Mouse (Mus musculus) lung, embryonic 15.5 days (tissue): ENCODE results near the gene Coro1c. TPM values are rescaled to one million over a fixed set of nuclear protein-coding genes. Genes with fewer than 3 reads are reported as not detected.

Experiments used
- ATAC-seq: fragments of 200-750 bp; cut with Nextera tagmentation; 2 replicates; pipeline ENCODE4 v1.8.0; 2017; ENCODE audit warnings: moderate number of reproducible peaks, borderline replicate concordance; ENCODE audit not compliant: low FRiP score, low TSS enrichment; ENCODE audit errors: extremely low read depth
- H3K27ac ChIP-seq: fragments of 300-500 bp; sonication (generic); 2 replicates; pipeline ENCODE4 v1.5.1; 2015; ENCODE audit warnings: moderate library complexity, mild to moderate bottlenecking, inconsistent platforms
- H3K27me3 ChIP-seq: fragments of 300-500 bp; sonication (generic); 2 replicates; pipeline ENCODE4 v1.6.1; 2015; ENCODE audit warnings: inconsistent platforms
- H3K36me3 ChIP-seq: fragments of 300-500 bp; sonication (generic); 2 replicates; pipeline ENCODE4 v1.6.1; 2015; ENCODE audit warnings: inconsistent platforms
- H3K4me1 ChIP-seq: fragments of 300-500 bp; sonication (generic); 2 replicates; pipeline ENCODE4 v1.6.1; 2015; ENCODE audit warnings: inconsistent platforms
- H3K4me2 ChIP-seq: fragments of 300-500 bp; sonication (generic); 2 replicates; pipeline ENCODE4 v1.6.1; 2015; ENCODE audit warnings: inconsistent platforms, mild to moderate bottlenecking, moderate library complexity
- H3K4me3 ChIP-seq: fragments of 300-500 bp; sonication (generic); 2 replicates; pipeline ENCODE4 v1.5.1; 2015; ENCODE audit warnings: mild to moderate bottlenecking, inconsistent platforms
- H3K9ac ChIP-seq: fragments of 300-500 bp; sonication (generic); 2 replicates; pipeline ENCODE4 v1.6.1; 2015; ENCODE audit warnings: inconsistent platforms
- H3K9me3 ChIP-seq: fragments of 300-500 bp; sonication (generic); 2 replicates; pipeline ENCODE4 v1.6.1; 2016; ENCODE audit warnings: inconsistent platforms
- WGBS: fragments of 180-500 bp; shearing (Covaris S2); methylation state at CpG from one replicate; pipeline ENCODE4 v1.1.7; 2015; 5-methylcytosine and 5-hydroxymethylcytosine counted together
- polyA plus RNA-seq: library from polyadenylated mRNA; unstranded; fragments of >200 nt; fragmentation: Nextera tagmentation; extraction: Ambion mirVana; gene quantifications from 2 replicates; pipeline ENCODE4 v1.2.1, GENCODE M21; 2015

Coro1c gene
- polyA plus RNA-seq, 1 experiment from 2014 or later: 144 TPM

DNA sequence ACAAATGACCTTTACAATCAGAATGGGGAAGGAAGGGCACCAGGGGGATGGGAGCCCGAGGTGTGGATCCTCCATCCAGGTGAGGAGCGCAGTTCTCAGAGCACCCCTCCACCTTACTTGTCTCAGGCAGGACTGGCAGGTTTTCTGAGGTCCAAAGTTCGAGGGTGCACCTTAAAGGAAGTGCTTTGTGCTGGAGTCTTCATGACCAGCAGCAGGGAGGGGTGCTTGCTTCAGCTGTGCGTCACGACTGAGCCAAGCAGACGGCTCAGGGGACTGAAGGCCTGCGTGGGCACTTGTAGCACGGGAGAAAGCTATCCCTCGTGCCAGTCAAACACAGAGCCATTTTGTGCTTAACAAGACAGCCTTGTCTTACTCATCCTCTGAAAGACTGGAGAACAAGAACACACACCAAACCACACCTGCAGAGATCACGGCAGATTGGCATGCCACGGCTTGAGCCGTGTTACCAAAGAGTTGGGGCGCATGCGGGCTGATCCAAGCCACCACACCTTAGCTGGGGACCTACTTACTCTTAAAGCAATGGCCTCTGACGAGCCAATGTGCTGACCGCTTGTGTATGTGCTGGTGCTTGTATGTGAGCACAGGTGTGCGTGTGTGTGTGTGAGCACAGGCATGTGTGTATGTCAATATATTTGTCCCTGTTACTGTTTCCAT, 29.5 kb downstream of the Coro1c start:
- Histone ChIP-seq H3K9me3 (no peaks in the 10 kb centered on the region), H3K4me2 (no peak overlapping the region), H3K4me1 (peaks cover 31% of the 10 kb centered on the region), H3K4me3 (no peak overlapping the region), H3K27me3 (no peaks in the 10 kb centered on the region), H3K9ac (no peak overlapping the region), H3K36me3 (peaks cover 45% of the 10 kb centered on the region), H3K27ac (no peak overlapping the region)
- ATAC-seq: no peak
- 90% methylated on average over 17 of the region's 17 CpGs for WGBS

DNA sequence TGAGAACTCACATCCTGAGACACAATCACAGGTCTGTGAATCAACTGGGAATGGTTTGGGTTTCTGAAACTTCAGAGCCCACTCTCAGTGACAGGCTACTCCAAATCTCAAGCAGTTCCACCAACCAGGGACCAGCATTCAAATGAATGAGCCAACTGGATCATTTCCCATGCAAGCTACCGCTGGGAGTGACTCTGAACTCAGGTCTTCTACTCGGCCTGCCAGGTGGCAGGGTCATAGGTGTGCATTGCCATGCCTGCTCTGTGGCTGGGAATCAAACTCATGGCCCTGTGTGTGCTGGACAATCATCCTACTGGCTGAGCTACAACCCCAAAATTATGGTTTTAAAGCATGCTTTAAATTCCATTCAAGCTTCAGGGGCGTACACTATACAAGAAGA, 31.0 kb downstream of the Coro1c start:
- Histone ChIP-seq H3K36me3 (peaks cover 45% of the 10 kb centered on the region), H3K4me1 (peaks cover 32% of the 10 kb centered on the region), H3K27ac (no peak overlapping the region), H3K4me3 (no peak overlapping the region), H3K9me3 (no peaks in the 10 kb centered on the region), H3K27me3 (no peaks in the 10 kb centered on the region), H3K4me2 (no peak overlapping the region), H3K9ac (no peak overlapping the region)
- 45% methylated on average over 3 of the region's 3 CpGs for WGBS
- no peak for ATAC-seq

DNA sequence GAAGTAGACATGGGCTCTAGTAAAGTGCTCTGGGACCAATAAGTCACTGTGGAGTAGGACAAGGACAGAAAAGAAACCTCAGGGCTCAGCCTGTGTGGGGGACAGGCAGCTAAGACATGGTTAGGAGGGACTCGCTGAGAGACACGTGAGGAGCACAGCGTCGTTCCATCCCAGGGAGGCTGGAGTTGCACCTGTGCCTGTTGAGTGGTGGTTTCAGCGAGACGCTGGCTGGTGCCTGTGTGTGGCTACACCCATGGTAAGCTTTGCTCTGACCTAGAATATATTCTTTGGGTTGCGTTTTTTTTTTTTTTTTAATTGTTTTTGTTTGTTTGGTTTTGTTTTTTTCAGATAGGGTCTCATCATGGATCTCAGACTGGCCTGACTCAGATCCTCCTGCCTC, 32.4 kb downstream of the Coro1c start:
- peaks cover 36% of the 10 kb centered on the region for H3K36me3 ChIP-seq
- no peak for ATAC-seq
- H3K4me2 ChIP-seq: no peak overlapping the region
- H3K4me1 ChIP-seq: peaks cover 39% of the 10 kb centered on the region
- no peak overlapping the region for H3K9ac ChIP-seq
- no peaks in the 10 kb centered on the region for H3K27me3 ChIP-seq
- 89% methylated on average over 7 of the region's 7 CpGs for WGBS
- no peak overlapping the region for H3K27ac ChIP-seq
- H3K4me3 ChIP-seq: no peak overlapping the region
- no peaks in the 10 kb centered on the region for H3K9me3 ChIP-seq

DNA sequence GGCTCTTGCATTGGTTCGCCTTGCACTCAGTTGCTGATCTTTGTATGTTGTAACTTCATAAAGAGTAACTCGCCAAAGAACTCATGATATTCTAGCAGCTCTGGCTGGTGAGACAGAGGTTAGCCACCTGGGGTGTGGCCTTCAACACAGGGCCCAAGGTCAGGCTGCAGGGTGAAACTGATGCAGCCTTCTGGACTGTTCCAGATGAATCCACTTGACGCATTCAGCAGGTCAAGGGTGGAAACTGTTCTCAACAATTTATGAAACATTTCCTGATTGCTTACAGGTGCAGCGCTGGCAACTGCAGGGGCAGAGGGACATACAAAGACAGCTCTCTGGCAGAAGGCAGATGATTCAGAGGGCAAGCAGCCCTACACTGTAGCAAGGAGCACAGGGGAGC, 32.9 kb downstream of the Coro1c start:
- Histone ChIP-seq H3K27me3 (no peaks in the 10 kb centered on the region), H3K4me1 (peaks cover 44% of the 10 kb centered on the region), H3K9ac (no peak overlapping the region), H3K4me2 (no peak overlapping the region), H3K27ac (no peak overlapping the region), H3K4me3 (no peak overlapping the region), H3K9me3 (no peaks in the 10 kb centered on the region), H3K36me3 (peaks cover 30% of the 10 kb centered on the region)
- 82% methylated on average over 4 of the region's 4 CpGs for WGBS
- ATAC-seq: no peak

DNA sequence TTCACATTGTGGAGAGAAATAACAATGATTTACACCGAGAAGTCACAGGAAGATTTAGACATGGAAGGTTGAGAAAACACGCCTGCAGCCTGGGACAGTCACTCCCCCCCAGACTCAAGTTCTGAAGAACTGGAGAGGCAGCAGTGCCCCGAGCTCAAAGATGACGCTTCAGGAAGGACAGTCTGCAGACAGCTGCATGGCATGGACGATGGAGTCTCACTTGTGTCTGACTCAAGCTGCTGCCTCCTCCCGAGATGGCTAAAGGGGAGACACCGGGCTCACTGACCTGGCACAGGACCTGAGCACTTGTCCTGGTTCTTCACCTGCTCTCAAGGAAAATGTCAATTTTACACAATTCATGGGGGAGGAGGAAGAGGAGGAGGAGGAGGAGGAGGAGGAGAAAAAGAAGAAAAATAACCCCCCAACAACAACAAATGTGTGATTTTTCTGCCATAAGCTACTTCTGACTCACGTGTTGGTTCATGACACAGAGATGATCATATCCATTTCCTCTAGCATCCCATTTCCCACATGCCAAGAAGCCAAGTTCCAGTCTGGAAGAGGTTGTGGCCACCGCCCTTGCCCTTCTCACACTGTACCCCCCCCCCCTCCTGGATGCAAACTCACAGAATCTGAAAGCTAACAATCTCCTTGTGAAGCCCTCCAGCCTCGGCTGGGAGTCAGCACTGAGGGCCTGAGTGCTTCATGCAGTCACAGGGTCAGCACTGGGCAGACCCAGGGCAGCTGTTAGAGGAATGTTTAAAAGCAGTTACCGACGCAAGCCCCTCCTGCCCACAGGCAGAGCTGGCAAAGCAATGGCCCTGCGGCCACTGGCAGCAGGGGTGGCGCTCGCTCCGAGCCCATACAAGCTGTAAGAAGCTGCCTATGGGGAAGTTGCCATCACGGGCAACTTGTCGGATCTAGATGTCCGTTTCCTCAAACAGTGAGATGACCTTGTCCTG, 34.2 kb downstream of the Coro1c start:
- no peak for ATAC-seq
- peaks cover 57% of the 10 kb centered on the region for H3K4me1 ChIP-seq
- H3K27ac ChIP-seq: peak overlapping the region; percentile 88
- 50% methylated on average over 19 of the region's 19 CpGs for WGBS
- H3K9me3 ChIP-seq: no peaks in the 10 kb centered on the region
- H3K4me3 ChIP-seq: no peak overlapping the region
- H3K9ac ChIP-seq: 0 out of 2 replicates have a peak overlapping the region, but pooled peaks have one; percentile 10
- peaks cover 17% of the 10 kb centered on the region; the same call in 1 of the 2 replicates for H3K36me3 ChIP-seq
- no peaks in the 10 kb centered on the region for H3K27me3 ChIP-seq
- peak overlapping the region; percentile 36 for H3K4me2 ChIP-seq

DNA sequence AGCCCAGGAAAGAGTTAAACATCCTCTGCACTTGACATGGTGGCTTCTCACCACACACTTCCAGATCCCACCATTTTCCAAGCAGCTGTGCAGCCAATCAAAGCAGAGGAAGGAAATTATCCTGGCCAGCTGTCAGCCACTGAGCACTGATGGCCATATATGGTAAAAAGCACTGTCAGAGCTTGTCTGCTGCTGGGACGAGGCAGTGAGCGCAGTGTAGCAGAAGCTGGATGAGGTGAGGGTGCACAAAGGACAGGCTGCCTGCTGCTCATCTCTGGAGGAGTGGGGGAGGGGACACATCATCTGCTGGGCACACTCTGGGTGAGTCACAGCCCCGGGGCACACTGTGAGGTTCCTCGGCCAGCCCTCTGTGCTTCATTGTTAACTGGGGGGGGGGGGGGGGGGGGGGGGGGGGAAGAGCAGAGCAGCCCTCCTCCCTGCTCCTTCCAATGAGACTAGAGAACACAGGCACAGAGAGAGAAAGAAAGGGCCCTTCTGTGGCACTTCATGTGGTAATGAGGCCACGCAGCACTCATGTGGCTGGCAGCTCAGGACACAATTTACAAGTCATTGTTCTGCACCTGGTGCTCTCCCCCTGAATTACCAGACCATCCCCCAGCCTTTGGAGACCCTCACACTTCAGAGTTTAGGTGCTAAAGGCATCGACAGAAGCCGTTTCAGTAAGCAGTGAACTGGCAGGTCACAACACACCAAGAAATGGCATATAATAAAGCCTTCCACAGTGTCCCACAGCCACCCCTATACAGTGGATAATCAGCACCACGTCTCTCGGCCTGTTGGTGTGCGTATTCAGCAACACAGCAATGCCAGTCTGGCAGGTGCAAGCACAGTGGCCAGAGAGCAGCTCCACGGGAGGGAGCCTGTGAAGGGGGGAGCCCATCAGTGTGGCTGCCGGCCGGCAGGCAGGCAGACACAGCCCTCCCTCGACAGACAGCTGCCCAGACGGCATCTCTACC, 35.3 kb downstream of the Coro1c start:
- Histone ChIP-seq H3K9ac (0 out of 2 replicates have a peak overlapping the region, but pooled peaks have one; percentile 10), H3K36me3 (peaks cover 15% of the 10 kb centered on the region; the same call in 1 of the 2 replicates), H3K27me3 (no peaks in the 10 kb centered on the region), H3K4me1 (peaks cover 68% of the 10 kb centered on the region), H3K27ac (peak overlapping the region; percentile 88), H3K9me3 (no peaks in the 10 kb centered on the region), H3K4me3 (no peak overlapping the region), H3K4me2 (peak overlapping the region; percentile 36)
- WGBS: 13% methylated on average over 14 of the region's 15 CpGs
- peak; percentile 91 for ATAC-seq

DNA sequence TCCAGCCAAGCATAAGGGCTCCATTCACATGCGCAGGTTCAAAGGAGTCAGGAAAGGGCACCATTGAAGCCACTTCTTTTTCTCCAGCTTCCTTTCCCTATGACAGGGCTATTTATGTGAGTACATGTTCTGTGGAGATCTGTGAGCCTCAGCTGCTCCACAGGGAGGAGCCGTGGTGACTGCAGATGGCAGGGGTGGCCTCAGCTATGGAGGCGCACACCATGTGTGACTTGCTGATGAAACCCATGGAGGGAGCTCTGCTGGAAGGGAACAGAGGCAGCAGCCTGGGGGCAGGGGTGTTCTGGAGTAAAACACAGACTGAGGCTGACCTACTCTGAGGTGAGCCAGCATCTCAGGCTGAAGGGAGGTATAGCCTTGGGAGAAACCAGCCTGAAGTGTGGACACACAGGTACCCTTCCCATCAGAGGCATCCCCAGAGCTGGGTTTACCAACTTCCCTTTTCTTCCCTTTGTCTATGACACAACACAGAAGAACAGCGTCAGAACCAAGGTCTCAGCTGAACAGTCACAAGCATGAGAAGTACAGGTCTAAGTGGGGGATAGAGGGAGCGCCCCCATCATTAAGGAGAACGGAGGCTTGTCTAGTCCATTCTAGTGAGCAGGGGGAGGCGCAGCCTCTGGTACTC, 36.5 kb downstream of the Coro1c start:
- H3K4me1 ChIP-seq: peaks cover 72% of the 10 kb centered on the region
- WGBS: 70% methylated on average over 7 of the region's 7 CpGs
- peak overlapping the region; percentile 88 for H3K27ac ChIP-seq
- no peaks in the 10 kb centered on the region for H3K9me3 ChIP-seq
- no peaks in the 10 kb centered on the region for H3K27me3 ChIP-seq
- H3K36me3 ChIP-seq: peaks cover 15% of the 10 kb centered on the region; the same call in 1 of the 2 replicates
- ATAC-seq: no peak
- no peak overlapping the region for H3K4me2 ChIP-seq
- no peak overlapping the region for H3K9ac ChIP-seq
- H3K4me3 ChIP-seq: no peak overlapping the region

DNA sequence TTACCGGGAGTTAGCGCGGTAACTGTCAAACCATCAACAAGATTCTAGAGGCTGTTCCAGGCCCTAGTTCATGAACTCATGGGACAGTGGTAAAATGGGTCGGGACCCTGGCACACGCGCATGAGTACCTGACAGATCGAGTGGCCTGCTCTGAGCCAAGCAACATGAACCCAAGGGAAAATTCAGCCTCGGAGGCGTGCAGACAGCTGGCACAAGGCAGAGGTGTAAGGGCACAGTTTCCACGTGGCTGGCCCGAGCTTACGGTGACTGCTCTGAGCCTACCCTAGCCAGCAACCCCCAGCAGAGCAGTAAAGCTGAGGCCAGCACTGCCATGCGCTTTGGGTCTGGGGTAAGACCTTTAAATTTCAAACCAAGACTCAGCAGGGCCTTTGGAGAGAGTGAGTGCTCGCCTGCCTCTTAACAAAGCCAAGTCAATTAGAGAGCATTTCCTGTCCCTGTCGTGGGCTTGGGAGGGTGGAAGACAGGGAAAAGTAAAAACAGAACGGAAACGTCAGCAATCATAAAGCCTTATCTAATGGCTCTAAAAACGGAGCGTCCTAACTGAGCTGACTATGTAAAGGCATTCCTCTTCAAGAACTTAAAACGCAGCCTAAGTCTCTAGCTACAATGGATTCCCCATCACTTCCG, 38.0 kb downstream of the Coro1c start:
- peak overlapping the region; percentile 7; the same call in 1 of the 2 replicates for H3K4me2 ChIP-seq
- 0 out of 2 replicates have a peak overlapping the region, but pooled peaks have one; percentile 22 for H3K9ac ChIP-seq
- no peaks in the 10 kb centered on the region for H3K27me3 ChIP-seq
- H3K9me3 ChIP-seq: no peaks in the 10 kb centered on the region
- H3K4me3 ChIP-seq: no peak overlapping the region
- WGBS: 41% methylated on average over 21 of the region's 21 CpGs
- H3K27ac ChIP-seq: peak overlapping the region; percentile 88
- H3K36me3 ChIP-seq: peaks cover 4% of the 10 kb centered on the region; the same call in 1 of the 2 replicates
- H3K4me1 ChIP-seq: peaks cover 72% of the 10 kb centered on the region
- no peak for ATAC-seq

DNA sequence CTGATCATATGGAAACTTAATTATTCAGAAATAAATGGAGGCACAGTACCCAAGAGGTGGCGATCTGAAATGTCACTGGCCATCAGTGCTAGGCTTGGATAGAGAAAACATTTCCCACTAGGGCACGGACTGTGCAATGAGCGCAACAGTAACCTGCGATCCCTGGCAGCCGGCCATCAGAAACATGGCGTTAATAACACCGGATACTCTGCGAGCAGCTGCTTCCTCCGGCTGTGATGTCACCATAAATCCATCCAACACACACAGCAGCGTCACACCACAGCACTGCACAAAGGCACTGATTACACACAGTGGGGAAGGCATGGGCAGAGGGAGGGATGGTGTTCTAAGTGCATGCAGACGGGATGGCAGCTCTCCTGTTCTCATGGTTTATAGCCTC, 39.4 kb downstream of the Coro1c start:
- 0 out of 2 replicates have a peak, but pooled peaks have one; percentile 24 for ATAC-seq
- 28% methylated on average over 11 of the region's 11 CpGs for WGBS
- Histone ChIP-seq H3K36me3 (peaks cover 14% of the 10 kb centered on the region), H3K27ac (no peak overlapping the region), H3K4me2 (no peak overlapping the region), H3K9ac (no peak overlapping the region), H3K9me3 (no peaks in the 10 kb centered on the region), H3K4me1 (peaks cover 61% of the 10 kb centered on the region), H3K27me3 (no peaks in the 10 kb centered on the region), H3K4me3 (no peak overlapping the region)

DNA sequence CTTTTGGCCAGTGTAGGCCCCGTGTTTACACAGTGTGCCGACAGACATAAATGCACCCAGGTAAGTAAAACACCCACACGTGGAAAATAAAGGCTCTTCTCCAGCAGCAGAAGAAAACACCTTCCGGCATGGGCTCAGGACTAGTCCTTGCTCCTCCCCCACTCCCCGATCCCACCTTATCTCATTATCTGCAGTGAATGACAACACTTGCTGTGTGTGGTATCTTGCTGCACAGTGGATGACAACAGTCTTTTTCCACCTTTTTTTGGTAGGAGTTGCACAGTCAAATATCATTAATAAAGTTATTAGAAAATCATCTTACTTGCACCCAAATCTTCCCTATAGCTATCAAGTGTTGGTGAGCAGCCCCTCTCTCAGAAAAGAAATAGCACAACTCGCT, 43.6 kb downstream of the Coro1c start:
- Histone ChIP-seq H3K4me3 (no peak overlapping the region), H3K4me1 (peaks cover 25% of the 10 kb centered on the region), H3K27ac (no peak overlapping the region), H3K9ac (no peak overlapping the region), H3K4me2 (no peak overlapping the region), H3K27me3 (no peaks in the 10 kb centered on the region), H3K9me3 (no peaks in the 10 kb centered on the region), H3K36me3 (peaks cover 28% of the 10 kb centered on the region)
- 80% methylated on average over 6 of the region's 6 CpGs for WGBS
- no peak for ATAC-seq
